Mouse (Mus musculus): ENCODE results near the gene Acvr1. TPM values are rescaled to one million over a fixed set of nuclear protein-coding genes. Genes with fewer than 3 reads are reported as not detected.

Gene Acvr1
- polyA plus RNA-seq, 1 experiment: 35.6 TPM

GRCm38 (mm10) chr2:58357068-58357413 is 209.9 kb downstream of the Acvr1 start:
- no peaks in the 10 kb centered on the region for H3K79me2 ChIP-seq (ENCODE audit: control insufficient read depth, insufficient read depth)
- no peak overlapping the region for H3K4me3 ChIP-seq
- peaks cover 14% of the 10 kb centered on the region for H3K27me3 ChIP-seq (ENCODE audit: control insufficient read depth, insufficient read depth, insufficient read length)
- TF ChIP-seq POLR2A (IDR thresholded peaks at IDR 0.05; ENCODE audit: insufficient read length, low read depth) (no peak), TCF12 (IDR thresholded peaks at IDR 0.05; ENCODE audit: insufficient read depth, poor library complexity, severe bottlenecking) (no peak), MAX (IDR thresholded peaks at IDR 0.05; ENCODE audit: low read depth) (no peak), MYOG (IDR thresholded peaks at IDR 0.05; ENCODE audit: control insufficient read depth in 1 of 3, insufficient read depth in 1 of 3, insufficient read length in 2 of 3, low read depth in 2 of 3) (no peak)
- H3K4me2 ChIP-seq (ENCODE audit: low read depth): peak overlapping the region; percentile 62
- no peak overlapping the region for H3ac ChIP-seq (ENCODE audit: control insufficient read depth, insufficient read length)
- H3K36me3 ChIP-seq (ENCODE audit: control insufficient read depth, insufficient read depth): no peaks in the 10 kb centered on the region

GRCm38 (mm10) chr2:58354389-58354788 is 212.6 kb downstream of the Acvr1 start:
- no peaks in the 10 kb centered on the region for H3K79me2 ChIP-seq (ENCODE audit: control insufficient read depth, insufficient read depth)
- H3K27me3 ChIP-seq (ENCODE audit: control insufficient read depth, insufficient read depth, insufficient read length): peaks cover 14% of the 10 kb centered on the region
- H3K36me3 ChIP-seq (ENCODE audit: control insufficient read depth, insufficient read depth): no peaks in the 10 kb centered on the region
- H3ac ChIP-seq (ENCODE audit: control insufficient read depth, insufficient read length): no peak overlapping the region
- no peak overlapping the region for H3K4me3 ChIP-seq
- no peak for TF ChIP-seq SRF (IDR thresholded peaks at IDR 0.05; ENCODE audit: control insufficient read depth, insufficient read length, low read depth)
- no peak for TF ChIP-seq MYOD1 (IDR thresholded peaks at IDR 0.05; ENCODE audit: control insufficient read depth in 1 of 3, insufficient read length in 2 of 3, low read depth in 2 of 3)
- no peak for TF ChIP-seq REST (IDR thresholded peaks at IDR 0.05; ENCODE audit: insufficient read depth, insufficient read length)
- TF ChIP-seq MYOG (IDR thresholded peaks at IDR 0.05; ENCODE audit: control insufficient read depth in 1 of 3, insufficient read depth in 1 of 3, insufficient read length in 2 of 3, low read depth in 2 of 3): no peak
- TF ChIP-seq USF1 (IDR thresholded peaks at IDR 0.05; ENCODE audit: low read depth): no peak
- no peak for TF ChIP-seq POLR2A (IDR thresholded peaks at IDR 0.05; ENCODE audit: insufficient read length, low read depth)
- no peak for TF ChIP-seq TCF12 (IDR thresholded peaks at IDR 0.05; ENCODE audit: insufficient read depth, poor library complexity, severe bottlenecking)
- TF ChIP-seq POLR2AphosphoS2 (IDR thresholded peaks at IDR 0.05; ENCODE audit: insufficient read length, low read depth): no peak
- no peak for TF ChIP-seq CEBPB (IDR thresholded peaks at IDR 0.05; ENCODE audit: insufficient read depth, poor library complexity, severe bottlenecking)
- TF ChIP-seq E2F4 (IDR thresholded peaks at IDR 0.05; ENCODE audit: insufficient read depth): no peak
- TF ChIP-seq MAX (IDR thresholded peaks at IDR 0.05; ENCODE audit: low read depth): no peak
- no peak overlapping the region for H3K4me2 ChIP-seq (ENCODE audit: low read depth)

- H3K4me2 ChIP-seq (ENCODE audit: low read depth): no peak overlapping the region
- no peaks in the 10 kb centered on the region for H3K36me3 ChIP-seq (ENCODE audit: control insufficient read depth, insufficient read depth)
- no peaks in the 10 kb centered on the region for H3K79me2 ChIP-seq (ENCODE audit: control insufficient read depth, insufficient read depth)
- TF ChIP-seq TCF12 (IDR thresholded peaks at IDR 0.05; ENCODE audit: insufficient read depth, poor library complexity, severe bottlenecking) (no peak), REST (IDR thresholded peaks at IDR 0.05; ENCODE audit: insufficient read depth, insufficient read length) (no peak), USF1 (IDR thresholded peaks at IDR 0.05; ENCODE audit: low read depth) (no peak), SRF (IDR thresholded peaks at IDR 0.05; ENCODE audit: control insufficient read depth, insufficient read length, low read depth) (no peak), MYOG (IDR thresholded peaks at IDR 0.05; ENCODE audit: control insufficient read depth in 1 of 3, insufficient read depth in 1 of 3, insufficient read length in 2 of 3, low read depth in 2 of 3) (no peak), MAX (IDR thresholded peaks at IDR 0.05; ENCODE audit: low read depth) (no peak), E2F4 (IDR thresholded peaks at IDR 0.05; ENCODE audit: insufficient read depth) (no peak), TCF3 (IDR thresholded peaks at IDR 0.05; ENCODE audit: insufficient read length, low read depth) (no peak), CEBPB (IDR thresholded peaks at IDR 0.05; ENCODE audit: insufficient read depth, poor library complexity, severe bottlenecking) (no peak), POLR2A (IDR thresholded peaks at IDR 0.05; ENCODE audit: insufficient read length, low read depth) (no peak), POLR2AphosphoS2 (IDR thresholded peaks at IDR 0.05; ENCODE audit: insufficient read length, low read depth) (no peak), MYOD1 (IDR thresholded peaks at IDR 0.05; ENCODE audit: control insufficient read depth in 1 of 3, insufficient read length in 2 of 3, low read depth in 2 of 3) (no peak)
- H3K27me3 ChIP-seq (ENCODE audit: control insufficient read depth, insufficient read depth, insufficient read length): peaks cover 11% of the 10 kb centered on the region
- no peak overlapping the region for H3ac ChIP-seq (ENCODE audit: control insufficient read depth, insufficient read length)
- no peak overlapping the region for H3K4me3 ChIP-seq
Measured at GRCm38 (mm10) chr2:58352846-58353245, 214.1 kb downstream of the Acvr1 start.

GRCm38 (mm10) chr2:58350657-58351056 is 216.3 kb downstream of the Acvr1 start:
- no peak overlapping the region for H3K4me2 ChIP-seq (ENCODE audit: low read depth)

More at GRCm38 (mm10) chr2:58350657-58351056, 216.3 kb downstream of the Acvr1 start:
- Histone ChIP-seq H3K79me2 (ENCODE audit: control insufficient read depth, insufficient read depth) (no peaks in the 10 kb centered on the region), H3K4me3 (no peak overlapping the region), H3K27me3 (ENCODE audit: control insufficient read depth, insufficient read depth, insufficient read length) (no peaks in the 10 kb centered on the region), H3ac (ENCODE audit: control insufficient read depth, insufficient read length) (no peak overlapping the region), H3K36me3 (ENCODE audit: control insufficient read depth, insufficient read depth) (no peaks in the 10 kb centered on the region)
- TF ChIP-seq MYOD1 (IDR thresholded peaks at IDR 0.05; ENCODE audit: control insufficient read depth in 1 of 3, insufficient read length in 2 of 3, low read depth in 2 of 3) (no peak), TCF12 (IDR thresholded peaks at IDR 0.05; ENCODE audit: insufficient read depth, poor library complexity, severe bottlenecking) (no peak), MYOG (IDR thresholded peaks at IDR 0.05; ENCODE audit: control insufficient read depth in 1 of 3, insufficient read depth in 1 of 3, insufficient read length in 2 of 3, low read depth in 2 of 3) (no peak), POLR2AphosphoS2 (IDR thresholded peaks at IDR 0.05; ENCODE audit: insufficient read length, low read depth) (no peak), TCF3 (IDR thresholded peaks at IDR 0.05; ENCODE audit: insufficient read length, low read depth) (no peak), SRF (IDR thresholded peaks at IDR 0.05; ENCODE audit: control insufficient read depth, insufficient read length, low read depth) (no peak), MAX (IDR thresholded peaks at IDR 0.05; ENCODE audit: low read depth) (no peak), POLR2A (IDR thresholded peaks at IDR 0.05; ENCODE audit: insufficient read length, low read depth) (no peak), USF1 (IDR thresholded peaks at IDR 0.05; ENCODE audit: low read depth) (no peak), REST (IDR thresholded peaks at IDR 0.05; ENCODE audit: insufficient read depth, insufficient read length) (no peak), CEBPB (IDR thresholded peaks at IDR 0.05; ENCODE audit: insufficient read depth, poor library complexity, severe bottlenecking) (no peak), E2F4 (IDR thresholded peaks at IDR 0.05; ENCODE audit: insufficient read depth) (no peak)

Other genes starting within 250 kb of the Acvr1 start
- gene Acvr1c, start 209.3 kb downstream of the Acvr1 start, polyA plus RNA-seq (2012; fragmentation: generic; extraction: Trizol): not detected
- gene Gm17409, start 97.0 kb downstream of the Acvr1 start, polyA plus RNA-seq (2012; fragmentation: generic; extraction: Trizol): not detected
- gene Upp2, start 141 bp upstream of the Acvr1 start, polyA plus RNA-seq (2012; fragmentation: generic; extraction: Trizol): 8.3 TPM